Mouse (Mus musculus) midbrain, embryonic 12.5 days (tissue): ENCODE data around the gene Eno1. TPM values are rescaled to one million over a fixed set of nuclear protein-coding genes. Genes with fewer than 3 reads are reported as not detected.
A peak's percentile ranks its signal among the peaks of the same experiment; 100 is the strongest.

Experiments used
- ATAC-seq: fragments of 200-750 bp; cut with Nextera tagmentation; 2 replicates; pipeline ENCODE4 v1.8.0; 2017; ENCODE audit warnings: low read depth, moderate TSS enrichment, moderate library complexity; ENCODE audit not compliant: low FRiP score
- H3K27ac ChIP-seq: fragments of 300-500 bp; sonication (generic); replicated peaks from 2 replicates; pipeline ENCODE4 v1.5.1; 2016; ENCODE audit warnings: mild to moderate bottlenecking
- H3K27me3 ChIP-seq: fragments of 300-500 bp; sonication (generic); 2 replicates; pipeline ENCODE4 v1.6.1; 2016; ENCODE audit warnings: mild to moderate bottlenecking
- H3K36me3 ChIP-seq: fragments of 300-500 bp; sonication (generic); 2 replicates; pipeline ENCODE4 v1.6.1; 2016
- H3K4me1 ChIP-seq: fragments of 300-500 bp; sonication (generic); 2 replicates; pipeline ENCODE4 v1.6.1; 2016
- H3K4me2 ChIP-seq: fragments of 300-500 bp; sonication (generic); replicated peaks from 2 replicates; pipeline ENCODE4 v1.6.1; 2016; ENCODE audit warnings: mild to moderate bottlenecking, moderate library complexity
- H3K4me3 ChIP-seq: fragments of 300-500 bp; sonication (generic); 2 replicates; pipeline ENCODE4 v1.5.1; 2016; ENCODE audit warnings: mild to moderate bottlenecking
- H3K9ac ChIP-seq: fragments of 300-500 bp; sonication (generic); replicated peaks from 2 replicates; pipeline ENCODE4 v1.6.1; 2016; ENCODE audit warnings: mild to moderate bottlenecking, moderate library complexity
- H3K9me3 ChIP-seq: fragments of 300-500 bp; sonication (generic); 2 replicates; pipeline ENCODE4 v1.6.1; 2016; ENCODE audit warnings: mild to moderate bottlenecking
- WGBS: fragments of 180-500 bp; shearing (Covaris S2); methylation state at CpG from one replicate; pipeline ENCODE4 v1.1.7; 2016; 5-methylcytosine and 5-hydroxymethylcytosine counted together
- polyA plus RNA-seq: library from polyadenylated mRNA; unstranded; fragments of >200 nt; fragmentation: Nextera tagmentation; extraction: Ambion mirVana; gene quantifications from 2 replicates; pipeline ENCODE4 v1.2.1, GENCODE M21; 2016

The Eno1 gene
- polyA plus RNA-seq, 1 experiment from 2014 or later, result 1,083 TPM

- ATAC-seq, result no peak
- Histone ChIP-seq H3K4me2 (no peak overlapping the region), H3K27ac (no peak overlapping the region), H3K36me3 (no peaks in the 10 kb centered on the region), H3K4me3 (no peak overlapping the region), H3K4me1 (peaks cover 40% of the 10 kb centered on the region), H3K27me3 (0 out of 2 replicates have a peak, but pooled peaks cover 13% of the 10 kb centered on the region), H3K9ac (no peak overlapping the region), H3K9me3 (no peaks in the 10 kb centered on the region)
- 37% methylated on average over 6 of the region's 15 CpGs for WGBS
Measured at GRCm38 (mm10) chr4:150229747-150230390, 6.7 kb upstream of the Eno1 start.

- Histone ChIP-seq H3K9me3 (no peaks in the 10 kb centered on the region), H3K4me3 (no peak overlapping the region), H3K27ac (peak overlapping the region; percentile 25; the same call in 1 of the 2 replicates), H3K27me3 (0 out of 2 replicates have a peak, but pooled peaks cover 13% of the 10 kb centered on the region), H3K4me1 (peaks cover 46% of the 10 kb centered on the region), H3K4me2 (peak overlapping the region; percentile 2; the same call in 1 of the 2 replicates), H3K36me3 (no peaks in the 10 kb centered on the region), H3K9ac (no peak overlapping the region)
- 5% methylated on average over 21 of the region's 21 CpGs for WGBS
- ATAC-seq, result no peak
Measured at GRCm38 (mm10) chr4:150230460-150231407, 5.8 kb upstream of the Eno1 start.

GRCm38 (mm10) chr4:150231871-150232270 is 4.7 kb upstream of the Eno1 start:
- no peak for ATAC-seq
- H3K27me3 ChIP-seq, result 0 out of 2 replicates have a peak, but pooled peaks cover 13% of the 10 kb centered on the region
- H3K27ac ChIP-seq, result no peak overlapping the region
- WGBS, result 49% methylated on average over 8 of the region's 8 CpGs
- H3K4me2 ChIP-seq, result no peak overlapping the region
- no peak overlapping the region for H3K4me3 ChIP-seq
- H3K36me3 ChIP-seq, result no peaks in the 10 kb centered on the region
- peaks cover 47% of the 10 kb centered on the region for H3K4me1 ChIP-seq
- no peaks in the 10 kb centered on the region for H3K9me3 ChIP-seq
- no peak overlapping the region for H3K9ac ChIP-seq

GRCm38 (mm10) chr4:150234599-150235327 is 1.8 kb upstream of the Eno1 start:
- no peak overlapping the region for H3K9ac ChIP-seq
- ATAC-seq, result no peak
- H3K4me2 ChIP-seq, result no peak overlapping the region
- WGBS, result 46% methylated on average over 8 of the region's 8 CpGs
- no peak overlapping the region for H3K4me3 ChIP-seq
- no peaks in the 10 kb centered on the region for H3K9me3 ChIP-seq
- H3K4me1 ChIP-seq, result peaks cover 53% of the 10 kb centered on the region
- H3K27ac ChIP-seq, result peak overlapping the region; percentile 46
- H3K27me3 ChIP-seq, result 0 out of 2 replicates have a peak, but pooled peaks cover 13% of the 10 kb centered on the region
- H3K36me3 ChIP-seq, result no peaks in the 10 kb centered on the region

- peaks cover 49% of the 10 kb centered on the region for H3K4me1 ChIP-seq
- no peaks in the 10 kb centered on the region for H3K9me3 ChIP-seq
- 0 out of 2 replicates have a peak, but pooled peaks cover 3% of the 10 kb centered on the region for H3K36me3 ChIP-seq
- H3K4me3 ChIP-seq, result no peak overlapping the region
- H3K9ac ChIP-seq, result no peak overlapping the region
- 0 out of 2 replicates have a peak overlapping the region, but pooled peaks have one; percentile 46 for H3K27ac ChIP-seq
- H3K4me2 ChIP-seq, result no peak overlapping the region
- 78% methylated on average over 4 of the region's 4 CpGs for WGBS
- 0 out of 2 replicates have a peak, but pooled peaks cover 13% of the 10 kb centered on the region for H3K27me3 ChIP-seq
- no peak for ATAC-seq
Measured at GRCm38 (mm10) chr4:150235585-150235984, 936 bp upstream of the Eno1 start.

GRCm38 (mm10) chr4:150236031-150236430 is 490 bp upstream of the Eno1 start:
- H3K27me3 ChIP-seq, result 0 out of 2 replicates have a peak, but pooled peaks cover 11% of the 10 kb centered on the region
- no peak for ATAC-seq
- H3K27ac ChIP-seq, result peak overlapping the region; percentile 100
- H3K4me2 ChIP-seq, result peak overlapping the region; percentile 63
- WGBS, result 83% methylated on average over 8 of the region's 8 CpGs
- H3K4me3 ChIP-seq, result peak overlapping the region; percentile 82
- peaks cover 6% of the 10 kb centered on the region for H3K36me3 ChIP-seq
- H3K9me3 ChIP-seq, result no peaks in the 10 kb centered on the region
- peaks cover 46% of the 10 kb centered on the region for H3K4me1 ChIP-seq
- peak overlapping the region; percentile 86; the same call in 1 of the 2 replicates for H3K9ac ChIP-seq

GRCm38 (mm10) chr4:150237636-150238361 is 1.3 kb downstream of the Eno1 start:
- H3K27ac ChIP-seq, result peak overlapping the region; percentile 100
- peaks cover 24% of the 10 kb centered on the region for H3K36me3 ChIP-seq
- no peak for ATAC-seq
- under 1% methylated on average over 21 of the region's 21 CpGs for WGBS
- peaks cover 51% of the 10 kb centered on the region for H3K4me1 ChIP-seq
- H3K27me3 ChIP-seq, result no peaks in the 10 kb centered on the region
- peak overlapping the region; percentile 86 for H3K9ac ChIP-seq
- no peaks in the 10 kb centered on the region for H3K9me3 ChIP-seq
- H3K4me3 ChIP-seq, result peak overlapping the region; percentile 82
- H3K4me2 ChIP-seq, result peak overlapping the region; percentile 63

- Histone ChIP-seq H3K9me3 (no peaks in the 10 kb centered on the region), H3K27ac (peak overlapping the region; percentile 100; the same call in 1 of the 2 replicates), H3K9ac (peak overlapping the region; percentile 86), H3K4me2 (peak overlapping the region; percentile 63), H3K4me1 (peaks cover 53% of the 10 kb centered on the region), H3K36me3 (peaks cover 32% of the 10 kb centered on the region), H3K4me3 (peak overlapping the region; percentile 82), H3K27me3 (no peaks in the 10 kb centered on the region)
- WGBS, result 4% methylated on average over 3 of the region's 3 CpGs
- ATAC-seq, result no peak
Measured at GRCm38 (mm10) chr4:150238433-150239086, 2.0 kb downstream of the Eno1 start.

GRCm38 (mm10) chr4:150239087-150239480 is 2.6 kb downstream of the Eno1 start:
- WGBS, result 20% methylated on average over 5 of the region's 5 CpGs
- peaks cover 53% of the 10 kb centered on the region for H3K4me1 ChIP-seq
- peak overlapping the region; percentile 86; the same call in 1 of the 2 replicates for H3K9ac ChIP-seq
- no peak overlapping the region for H3K27ac ChIP-seq
- no peaks in the 10 kb centered on the region for H3K9me3 ChIP-seq
- H3K4me3 ChIP-seq, result peak overlapping the region; percentile 82
- peaks cover 37% of the 10 kb centered on the region for H3K36me3 ChIP-seq
- H3K4me2 ChIP-seq, result peak overlapping the region; percentile 63
- no peak for ATAC-seq
- H3K27me3 ChIP-seq, result no peaks in the 10 kb centered on the region

GRCm38 (mm10) chr4:150239503-150239902 is 3.0 kb downstream of the Eno1 start:
- ATAC-seq, result no peak
- Histone ChIP-seq H3K4me1 (peaks cover 49% of the 10 kb centered on the region), H3K4me2 (peak overlapping the region; percentile 63), H3K27me3 (no peaks in the 10 kb centered on the region), H3K9ac (no peak overlapping the region), H3K36me3 (peaks cover 41% of the 10 kb centered on the region), H3K9me3 (no peaks in the 10 kb centered on the region), H3K4me3 (peak overlapping the region; percentile 82), H3K27ac (no peak overlapping the region; the same call in 1 of the 2 replicates)
- WGBS, result 41% methylated on average over 6 of the region's 6 CpGs
